ENCODE assay signal across 16 mouse cellular contexts in genomic region chr12:108226216-108226615, GRCm38 (mm10). TPM values are rescaled to one million over a fixed set of nuclear protein-coding genes. Genes with fewer than 3 reads are reported as not detected.
DNase-seq lines count a peak whose midpoint lies in the region; ATAC-seq lines count a peak whose summit lies in the region.
"Had no signal": no experiment of that assay in that cellular context is flagged by ENCODE, and none has a peak within 500 bp of the region (broad histone marks: within the 10 kb centered on the region; RNA-seq: fewer than 3 reads in every experiment).

No protein-coding gene starts in this region.

- no peak overlapping the region for H3K4me3 ChIP-seq in heart, embryonic 12.5 days
- no peak overlapping the region for H3K4me3 ChIP-seq in kidney, embryonic 16.5 days (ENCODE audit: low read length)
- H3K4me3 ChIP-seq in embryonic facial prominence, embryonic 10.5 days = no peak overlapping the region
- H3K4me3 ChIP-seq: erythroblast, embryonic 14.5 days; heart, embryonic 15.5 days; limb, embryonic 15.5 days; neural tube, embryonic 12.5 days had no signal

- no peaks in the 10 kb centered on the region for H3K36me3 ChIP-seq in heart, embryonic 12.5 days
- H3K36me3 ChIP-seq in kidney, embryonic 16.5 days (ENCODE audit: insufficient read depth, low read length) = no peaks in the 10 kb centered on the region
- no peaks in the 10 kb centered on the region; the same call in 1 of the 2 replicates for H3K36me3 ChIP-seq in embryonic facial prominence, embryonic 10.5 days (replicated peaks)
- H3K36me3 ChIP-seq: heart, embryonic 15.5 days; limb, embryonic 15.5 days; neural tube, embryonic 12.5 days had no signal

- ATAC-seq in heart, embryonic 12.5 days (ENCODE audit: insufficient number of reproducible peaks, low FRiP score) = no peak
- ATAC-seq in kidney, embryonic 16.5 days (ENCODE audit: low FRiP score, low TSS enrichment) = no peak
- ATAC-seq: lung, postnatal 0 days had no signal

- H3K9me3 ChIP-seq in heart, embryonic 12.5 days (replicated peaks) = no peaks in the 10 kb centered on the region
- no peaks in the 10 kb centered on the region for H3K9me3 ChIP-seq in kidney, embryonic 16.5 days (ENCODE audit: low read length)
- H3K9me3 ChIP-seq in embryonic facial prominence, embryonic 10.5 days = no peaks in the 10 kb centered on the region
- H3K9me3 ChIP-seq: heart, embryonic 15.5 days; limb, embryonic 15.5 days; neural tube, embryonic 12.5 days had no signal

- 0 out of 2 replicates have a peak overlapping the region, but pooled peaks have one; percentile 7 for H3K9ac ChIP-seq in heart, embryonic 12.5 days
- peak overlapping the region; percentile 26; the same call in 1 of the 2 replicates for H3K9ac ChIP-seq in kidney, embryonic 16.5 days (replicated peaks; ENCODE audit: low read length)
- H3K9ac ChIP-seq: heart, embryonic 15.5 days; limb, embryonic 15.5 days; neural tube, embryonic 12.5 days had no signal

- no peak overlapping the region for H3K4me2 ChIP-seq in heart, embryonic 12.5 days
- H3K4me2 ChIP-seq in kidney, embryonic 16.5 days (replicated peaks; ENCODE audit: low read depth, low read length) = no peak overlapping the region
- H3K4me2 ChIP-seq: heart, embryonic 15.5 days; limb, embryonic 15.5 days; neural tube, embryonic 12.5 days had no signal

- H3K27ac ChIP-seq in heart, embryonic 12.5 days (ENCODE audit: poor library complexity, severe bottlenecking) = peak overlapping the region; percentile 42; the same call in 1 of the 2 replicates
- H3K27ac ChIP-seq in kidney, embryonic 16.5 days (ENCODE audit: low read length) = no peak overlapping the region
- H3K27ac ChIP-seq in embryonic facial prominence, embryonic 10.5 days (replicated peaks) = peak overlapping the region; percentile 37
- H3K27ac ChIP-seq: heart, embryonic 15.5 days; kidney, postnatal 0 days; limb, embryonic 15.5 days; neural tube, embryonic 12.5 days had no signal

- 76% methylated on average over 13 of the region's 13 CpGs for WGBS in heart, embryonic 12.5 days
- 79% methylated on average over 13 of the region's 13 CpGs for WGBS in kidney, embryonic 16.5 days
- WGBS in embryonic facial prominence, embryonic 10.5 days = 80% methylated on average over 13 of the region's 13 CpGs

- H3K4me1 ChIP-seq in heart, embryonic 12.5 days (replicated peaks) = peaks cover 74% of the 10 kb centered on the region
- peaks cover 54% of the 10 kb centered on the region for H3K4me1 ChIP-seq in kidney, embryonic 16.5 days (ENCODE audit: insufficient read depth, low read length)
- H3K4me1 ChIP-seq in embryonic facial prominence, embryonic 10.5 days = peaks cover 81% of the 10 kb centered on the region

- no peaks in the 10 kb centered on the region for H3K27me3 ChIP-seq in heart, embryonic 12.5 days (replicated peaks)
- no peaks in the 10 kb centered on the region for H3K27me3 ChIP-seq in kidney, embryonic 16.5 days (ENCODE audit: insufficient read depth, low read length)
- no peaks in the 10 kb centered on the region for H3K27me3 ChIP-seq in embryonic facial prominence, embryonic 10.5 days (replicated peaks; ENCODE audit: low read depth, poor library complexity, severe bottlenecking)
- H3K27me3 ChIP-seq: heart, embryonic 15.5 days; limb, embryonic 15.5 days; neural tube, embryonic 12.5 days had no signal

- peak; percentile 70 for DNase-seq in cerebellum, adult 9-11 months
- no peak for DNase-seq in cerebellum, postnatal 10 days
- DNase-seq in heart, adult 9 months (ENCODE audit: low spot score in 2 of 2) = no peak
- no peak for DNase-seq in kidney, postnatal 25 days
- DNase-seq in embryonic facial prominence, embryonic 10.5 days (ENCODE audit: low spot score) = no peak
- no peak for DNase-seq in frontal cortex, postnatal 25 days (ENCODE audit: low spot score in 2 of 2)
- DNase-seq: gastrocnemius, postnatal 25 days; kidney, adult 11 months had no signal

RNA-seq across cellular contexts. Expression of gene Ccnk, which starts 46.8 kb away (rescaled TPM):
- 2.0 and 2.7 TPM in 2 replicates for polyA plus RNA-seq in heart, embryonic 12.5 days (2016; fragmentation: Nextera tagmentation; extraction: Ambion mirVana)
- 2.4 and 3.1 TPM in 2 replicates for polyA plus RNA-seq in kidney, embryonic 16.5 days (2015; fragmentation: Nextera tagmentation; extraction: Ambion mirVana)
- polyA plus RNA-seq in embryonic facial prominence, embryonic 10.5 days (2016; fragmentation: Nextera tagmentation; extraction: Ambion mirVana) = 2.7 and 3.2 TPM in 2 replicates

RNA-seq across cellular contexts. Expression of gene Setd3, which starts 47.1 kb away (rescaled TPM):
- 83.1 and 83.3 TPM in 2 replicates for polyA plus RNA-seq in heart, embryonic 12.5 days (2016; fragmentation: Nextera tagmentation; extraction: Ambion mirVana)
- 89.1 and 92.4 TPM in 2 replicates for polyA plus RNA-seq in kidney, embryonic 16.5 days (2015; fragmentation: Nextera tagmentation; extraction: Ambion mirVana)
- polyA plus RNA-seq in embryonic facial prominence, embryonic 10.5 days (2016; fragmentation: Nextera tagmentation; extraction: Ambion mirVana) = 79.6 and 81.5 TPM in 2 replicates

RNA-seq across cellular contexts. Expression of gene Ccdc85c, which starts 49.0 kb away (rescaled TPM):
- polyA plus RNA-seq in heart, embryonic 12.5 days (2016; fragmentation: Nextera tagmentation; extraction: Ambion mirVana) = 5.9 and 6.0 TPM in 2 replicates
- 5.3 and 6.8 TPM in 2 replicates for polyA plus RNA-seq in kidney, embryonic 16.5 days (2015; fragmentation: Nextera tagmentation; extraction: Ambion mirVana)
- 11.4 and 12.1 TPM in 2 replicates for polyA plus RNA-seq in embryonic facial prominence, embryonic 10.5 days (2016; fragmentation: Nextera tagmentation; extraction: Ambion mirVana)
